Mouse (Mus musculus) liver, embryonic 14.5 days (tissue): ENCODE data around the gene Slc22a14.

ENCODE experiments used
- CTCF ChIP-seq: IDR thresholded peaks from 2 replicates; pipeline ENCODE4 v1.5.1; 2016; ENCODE audit warnings: antibody characterized with exemption, low read depth, control low read depth
- EP300 ChIP-seq: IDR thresholded peaks from 2 replicates; pipeline ENCODE4 v1.6.1; 2016; ENCODE audit warnings: antibody characterized with exemption, low read depth

GRCm38 (mm10) chr9:119342728-119343127 lies 22.6 kb downstream of the Slc22a14 start:
- TF ChIP-seq CTCF, result no peak
- TF ChIP-seq EP300, result no peak
